Mouse (Mus musculus) thymus, postnatal 10 days (tissue): ENCODE data around the gene D930020B18Rik.

Experiments used
- DNase-seq, 2 experiments: peaks; one replicate each; pipeline ENCODE4 v3.0.0; 2021; ENCODE audit warnings: low spot score in 2 of 2

Gene D930020B18Rik

DNA sequence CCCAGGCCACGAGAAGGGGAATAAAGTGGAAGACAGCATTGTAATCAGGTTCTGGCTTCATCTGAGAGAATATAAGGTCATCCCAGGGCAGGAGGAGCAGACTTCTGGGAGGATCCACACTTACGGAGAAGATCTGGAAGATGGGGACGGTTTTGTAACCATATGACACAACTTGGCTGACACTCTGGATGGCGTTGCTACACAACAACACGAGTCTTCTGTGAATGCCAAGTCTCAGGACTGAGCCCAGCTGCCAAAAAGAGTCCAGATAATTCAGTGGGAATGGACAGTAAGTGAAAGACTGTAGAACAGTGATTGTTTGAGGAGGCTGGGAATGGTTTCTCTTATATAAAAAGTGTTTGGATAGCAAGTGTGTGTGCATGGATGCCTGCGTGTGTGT lies 62.2 kb downstream of the D930020B18Rik start:
- DNase-seq: no peak

DNA sequence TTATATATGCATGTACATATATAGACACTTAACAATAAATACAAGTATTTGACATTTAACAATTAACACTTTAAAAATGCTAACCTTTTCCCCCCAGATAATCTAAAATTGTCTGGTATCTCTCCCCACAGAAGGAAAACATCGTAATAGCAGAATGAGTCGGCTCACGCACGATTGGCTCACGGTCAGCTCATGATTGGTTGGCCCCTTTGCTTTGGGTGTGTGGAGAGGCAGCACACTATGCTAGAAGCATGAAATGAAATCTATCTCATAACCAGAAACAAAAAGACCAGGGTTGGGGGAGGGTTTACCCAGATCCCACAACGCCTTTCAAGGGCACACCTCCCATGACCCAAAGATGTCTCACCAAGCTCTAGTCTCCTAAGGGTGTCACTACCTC lies 63.5 kb downstream of the D930020B18Rik start:
- DNase-seq: no peak

DNA sequence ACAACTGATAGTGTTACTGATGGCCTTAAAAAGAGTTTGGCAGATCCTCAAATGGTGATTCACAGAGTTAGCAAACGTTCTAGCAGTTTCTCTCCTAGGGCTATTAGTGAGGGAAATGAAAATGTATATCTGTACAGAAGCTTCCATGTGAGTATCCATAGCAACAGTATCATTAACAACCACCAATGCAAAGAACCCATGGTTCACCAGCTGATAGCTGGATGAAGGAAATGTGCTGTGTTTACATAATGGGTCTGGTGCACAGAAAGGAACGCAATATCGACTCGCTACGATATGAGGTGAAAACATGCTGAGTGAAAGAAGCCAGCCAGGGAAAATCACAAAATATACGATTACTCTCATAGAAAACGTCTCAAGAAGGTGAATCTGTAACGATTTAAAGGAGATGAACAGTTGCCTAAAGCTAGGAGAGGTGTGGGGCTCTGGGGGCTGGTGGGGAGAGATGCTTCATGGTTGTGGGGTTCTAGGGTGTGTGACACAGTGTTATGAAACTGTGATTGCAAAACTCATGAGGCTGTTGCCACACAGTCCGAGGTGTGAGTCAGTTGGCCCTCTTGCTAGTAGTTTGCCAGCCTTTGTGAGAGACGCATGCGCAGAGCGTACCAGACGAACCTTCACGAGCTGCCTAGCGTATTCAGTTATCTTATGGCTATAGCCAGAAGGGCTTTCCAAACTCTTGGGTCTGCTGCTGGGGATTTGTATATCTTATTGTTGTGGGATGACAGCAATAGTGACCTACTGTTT lies 64.2 kb downstream of the D930020B18Rik start:
- no peak for DNase-seq

DNA sequence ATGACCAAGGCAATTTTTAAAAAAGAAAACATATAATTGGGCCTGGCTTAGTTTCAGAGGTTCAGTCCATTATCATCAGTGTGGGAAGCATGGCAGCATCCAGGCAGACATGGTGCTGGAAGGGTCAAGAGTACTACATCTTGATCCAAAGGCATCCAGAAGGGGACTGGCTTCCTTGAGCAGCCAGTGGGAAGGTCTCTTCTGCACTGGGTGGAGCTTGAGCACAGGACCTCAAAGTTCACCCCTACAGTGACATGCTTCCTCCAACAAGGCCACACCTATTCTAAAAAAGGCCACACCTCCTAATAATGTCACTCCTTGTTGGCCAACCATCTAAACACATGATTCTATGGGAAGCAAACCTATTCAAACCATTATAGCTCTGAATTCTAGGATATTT lies 75.5 kb downstream of the D930020B18Rik start:
- no peak for DNase-seq

DNA sequence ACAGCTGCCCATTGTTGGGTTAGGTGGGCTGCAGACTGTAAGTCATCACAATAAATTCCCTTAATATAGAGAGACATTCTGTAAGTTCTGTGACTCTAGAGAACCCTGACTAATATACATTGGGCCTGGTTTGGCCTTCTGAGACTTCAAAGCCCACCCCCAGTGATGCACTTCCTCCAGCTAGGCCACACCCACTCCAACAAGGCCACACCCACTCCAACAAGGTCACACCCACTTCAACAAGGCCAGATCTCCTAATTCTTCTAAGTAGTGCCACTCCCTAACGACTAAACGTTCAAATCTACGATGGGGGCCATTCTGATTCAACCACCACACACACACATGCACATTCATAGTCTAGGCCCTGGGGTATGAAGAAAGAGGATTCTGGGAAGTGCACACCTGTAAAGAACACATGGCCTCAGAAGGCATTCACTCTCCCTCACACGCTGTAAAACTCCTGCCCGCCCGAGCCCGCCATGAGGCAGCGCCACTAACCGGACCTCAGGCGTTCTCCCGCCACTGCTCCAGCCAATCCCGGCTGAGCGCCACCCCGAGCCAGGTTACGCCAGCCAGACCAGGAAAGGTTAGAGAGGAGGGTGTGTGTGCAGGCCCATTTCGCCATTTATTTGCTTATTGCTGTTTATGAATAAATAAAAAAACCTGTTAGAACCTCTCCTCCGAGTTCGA lies 77.7 kb downstream of the D930020B18Rik start:
- no peak for DNase-seq

DNA sequence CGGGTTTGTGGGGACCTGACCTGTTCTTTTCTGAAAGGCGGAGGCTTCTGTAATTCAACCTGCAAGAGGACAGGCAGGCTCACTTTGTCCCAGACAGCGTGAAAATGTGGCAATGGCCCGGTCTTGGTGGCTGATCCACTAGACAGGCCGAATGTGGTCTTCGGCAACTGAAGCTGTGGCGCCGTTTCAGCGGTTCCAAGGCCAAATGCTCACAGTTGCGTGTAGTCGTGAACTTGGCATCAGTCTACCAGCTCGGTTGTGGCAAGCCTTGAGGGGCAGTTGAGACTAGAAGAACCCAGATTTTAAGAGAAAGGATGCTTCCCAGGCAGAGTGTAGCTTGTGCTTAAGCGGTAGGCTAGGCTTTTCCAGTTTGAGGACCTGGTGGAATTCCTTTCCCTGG lies 79.3 kb downstream of the D930020B18Rik start:
- no peak for DNase-seq

DNA sequence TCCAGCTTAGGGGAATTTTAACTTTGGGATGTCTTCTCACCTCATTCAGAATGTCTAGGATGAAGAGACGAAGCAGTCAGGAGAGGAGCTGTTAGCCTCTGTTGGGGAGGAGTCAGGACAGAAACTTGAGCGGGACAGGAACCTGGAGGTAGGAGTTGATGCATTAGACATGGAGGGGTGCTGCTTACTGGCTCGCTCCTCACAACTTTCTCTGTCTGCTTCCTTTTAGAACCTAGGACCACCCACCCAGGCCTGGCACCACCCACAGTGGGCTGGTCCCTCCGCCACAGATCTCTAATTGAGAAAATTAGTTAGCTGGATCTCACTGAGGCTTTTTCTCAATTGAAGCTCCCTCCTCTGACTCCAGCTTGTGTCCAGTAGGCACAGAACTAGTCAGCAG lies 85.1 kb downstream of the D930020B18Rik start:
- no peak for DNase-seq

DNA sequence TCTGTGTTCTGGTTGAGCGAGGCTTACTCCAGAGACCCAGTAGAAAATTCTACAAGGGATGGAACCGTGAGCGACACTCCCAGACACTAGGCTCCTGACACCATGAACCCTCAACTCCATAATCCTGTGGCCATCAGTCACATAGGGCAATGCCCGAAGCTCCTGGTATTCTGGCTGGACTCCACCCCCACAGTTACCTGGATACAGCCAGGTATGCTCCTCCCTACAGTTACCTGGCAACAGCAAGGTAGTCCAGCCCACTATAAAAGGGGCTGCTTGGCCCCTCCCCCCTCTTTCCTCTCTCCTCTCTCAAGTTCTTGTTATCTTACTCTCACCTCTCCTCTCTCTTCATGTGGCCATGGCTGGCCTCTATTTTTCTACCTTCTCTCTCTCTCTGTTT lies 85.8 kb downstream of the D930020B18Rik start:
- no peak for DNase-seq

DNA sequence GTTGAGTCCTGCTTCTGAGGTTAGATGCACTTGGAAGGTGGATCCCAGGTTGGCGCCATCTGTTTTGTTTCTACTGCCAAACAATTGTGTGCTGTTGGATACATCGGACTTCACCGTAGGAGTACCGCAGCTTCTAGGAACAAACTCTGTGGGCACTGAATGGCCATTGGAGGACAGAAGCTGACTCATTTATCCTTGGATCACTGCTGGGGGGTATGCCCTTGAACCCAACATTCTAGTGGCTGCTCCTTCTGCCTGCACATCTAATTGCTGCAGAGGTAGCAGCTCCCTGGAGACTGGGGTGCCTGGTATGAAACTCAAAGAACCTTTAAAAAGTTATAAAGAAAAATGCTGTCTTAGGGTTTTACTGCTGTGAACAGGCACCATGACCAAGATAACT lies 86.8 kb downstream of the D930020B18Rik start:
- no peak for DNase-seq

DNA sequence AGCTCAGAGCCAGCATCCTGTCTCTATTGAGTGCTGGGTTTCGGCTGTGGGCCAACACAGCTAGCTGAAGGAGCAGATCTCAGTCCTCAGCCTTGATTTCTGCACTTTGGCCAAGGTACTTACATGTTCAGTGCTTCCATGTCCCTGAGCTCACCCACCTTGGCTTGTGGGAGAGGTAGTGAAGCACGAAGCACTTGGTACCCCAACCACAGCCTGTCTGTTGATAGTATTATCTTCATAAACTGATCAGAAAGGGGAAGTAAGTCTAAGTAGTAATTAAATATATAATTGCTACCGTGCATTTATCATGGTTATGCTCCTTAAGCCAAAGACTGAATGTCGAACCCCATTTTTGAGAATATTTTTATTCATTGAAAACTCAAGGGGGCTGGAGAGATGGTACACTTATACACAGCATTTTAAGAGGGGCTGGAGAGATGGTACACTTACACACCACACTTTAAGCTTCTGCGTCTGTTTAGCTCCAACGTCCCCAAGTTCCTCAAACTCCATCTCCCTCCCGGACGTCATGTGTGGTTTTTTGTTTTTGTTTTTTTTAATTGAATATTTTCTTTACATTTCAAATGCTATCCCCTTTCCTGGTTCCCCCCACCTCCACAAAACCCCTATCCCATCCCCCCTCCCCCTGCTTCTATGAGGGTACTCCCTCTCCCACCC lies 89.8 kb downstream of the D930020B18Rik start:
- DNase-seq: no peak

DNA sequence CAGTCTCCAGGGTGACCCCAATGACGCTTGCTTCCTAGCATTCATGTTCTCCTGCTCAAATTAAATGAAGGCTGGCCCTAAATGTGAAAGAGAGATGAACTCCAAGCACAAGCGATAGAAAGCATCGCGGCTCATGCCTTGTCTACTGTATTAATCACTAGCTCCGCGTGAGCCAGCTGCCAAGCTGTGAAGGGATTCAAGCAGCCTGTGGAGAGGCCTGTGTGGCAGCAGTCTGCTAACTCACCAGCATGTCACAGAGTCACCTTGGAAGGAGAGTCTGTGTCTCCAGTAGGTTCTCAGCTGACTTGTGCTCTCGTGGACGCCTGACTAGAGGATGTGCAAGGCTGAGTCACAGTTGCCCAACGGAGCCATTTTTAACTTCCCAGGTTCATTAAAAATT lies 91.2 kb downstream of the D930020B18Rik start:
- DNase-seq: no peak

DNA sequence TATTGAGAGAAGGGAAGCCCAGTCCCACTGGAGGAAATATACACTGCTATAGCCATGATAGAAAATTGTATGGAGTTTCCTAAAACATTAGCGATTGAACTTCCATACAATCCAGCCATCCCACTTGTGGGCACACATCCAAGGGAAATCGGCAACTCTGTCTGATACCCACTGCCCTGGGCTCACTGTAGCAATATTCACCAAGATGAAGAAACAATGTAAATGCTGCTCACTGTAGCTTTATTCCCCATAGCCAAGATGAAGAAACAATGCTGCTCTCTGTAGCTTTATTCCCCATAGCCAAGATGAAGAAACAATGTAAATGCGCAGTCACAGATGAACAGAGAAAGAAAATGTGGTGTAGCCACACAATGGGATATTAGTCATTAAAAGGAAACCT lies 95.9 kb downstream of the D930020B18Rik start:
- DNase-seq: no peak

DNA sequence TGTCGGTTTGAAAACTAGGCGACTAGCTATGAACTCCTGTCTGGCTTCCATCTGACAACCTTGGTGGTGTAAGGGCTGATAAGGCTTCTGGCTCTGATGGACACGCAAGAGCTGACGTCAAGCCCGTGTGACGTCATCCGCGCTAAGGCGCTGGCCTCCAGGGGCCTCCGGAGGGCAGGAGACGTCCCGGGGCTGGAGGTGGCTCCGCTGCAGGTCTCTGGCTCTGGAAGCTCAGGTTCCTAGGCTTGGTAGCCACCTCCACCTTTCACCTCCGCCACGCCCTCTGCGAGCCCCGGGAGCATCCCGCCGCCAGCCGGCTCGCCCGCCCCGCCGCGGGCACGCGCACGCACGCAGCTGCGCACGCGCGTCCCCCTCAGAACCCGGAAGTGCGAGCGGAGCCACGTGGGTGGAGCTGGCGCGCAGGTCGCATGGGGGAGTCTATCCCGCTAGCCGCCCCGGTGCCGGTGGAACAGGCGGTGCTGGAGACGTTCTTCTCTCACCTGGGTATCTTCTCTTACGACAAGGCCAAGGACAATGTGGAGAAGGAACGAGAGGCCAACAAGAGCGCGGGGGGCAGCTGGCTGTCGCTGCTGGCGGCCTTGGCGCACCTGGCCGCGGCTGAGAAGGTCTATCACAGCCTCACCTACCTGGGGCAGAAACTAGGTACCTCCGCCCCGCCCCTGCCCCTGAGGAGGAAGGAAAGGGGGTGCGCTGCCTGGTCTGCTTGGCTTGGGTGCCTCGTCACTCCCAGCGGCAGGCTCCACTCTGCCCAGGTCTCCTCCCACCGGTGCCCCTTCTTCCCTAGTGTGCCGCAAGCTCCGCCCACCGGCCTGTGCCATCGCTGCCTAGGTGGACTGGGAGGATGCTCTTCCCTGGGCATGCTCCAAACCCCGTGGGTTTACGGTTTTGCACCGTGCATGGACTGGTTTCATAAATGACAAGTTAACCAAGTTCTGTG lies 98.4 kb downstream of the D930020B18Rik start, which contains the start of gene BC048403:
Gene BC048403, plus strand, starts transcription at position 390 of the 958 bp plus-strand sequence.
- DNase-seq: peak; percentile 77 to 88

DNA sequence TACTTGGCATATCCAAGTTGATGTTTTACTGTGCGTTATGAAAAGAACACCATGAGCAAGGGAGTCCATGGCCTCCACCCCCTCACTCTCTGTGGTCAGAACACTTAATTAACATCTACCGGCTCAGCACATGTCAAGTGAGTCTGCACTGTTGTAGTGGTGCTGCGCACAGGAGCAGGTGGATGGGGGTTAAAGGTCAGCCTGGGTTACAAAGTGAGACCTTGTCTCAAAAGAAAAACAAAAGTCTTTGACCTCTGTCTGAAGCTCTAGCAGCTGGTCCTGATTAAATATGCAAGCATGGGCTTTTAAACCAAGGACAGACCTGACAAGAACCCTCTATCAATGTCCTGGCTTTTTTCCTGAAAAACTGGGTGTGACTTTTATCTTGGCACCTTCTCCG lies 100.9 kb downstream of the D930020B18Rik start:
- no peak for DNase-seq
